Mouse (Mus musculus) macrophage (primary cell): ENCODE measurements around the gene Grin1. TPM values are rescaled to one million over a fixed set of nuclear protein-coding genes. Genes with fewer than 3 reads are reported as not detected.
A peak's percentile ranks its signal among the peaks of the same experiment; 100 is the strongest.
"Not testable (repeated sequence)": the region's sequence is repeated elsewhere in the genome, so short reads cannot be mapped to it uniquely, and the experiment has no call there.

Experiments used
- H3K27ac ChIP-seq: fragments of 350-480 bp; formaldehyde crosslinking; 2 replicates; pipeline ENCODE4 v1.9.0; 2021
- H3K36me3 ChIP-seq: fragments of 350-480 bp; formaldehyde crosslinking; 2 replicates; pipeline ENCODE4 v1.9.0; 2021; ENCODE audit errors: inconsistent target
- H3K4me3 ChIP-seq: fragments of 350-480 bp; formaldehyde crosslinking; 2 replicates; pipeline ENCODE4 v1.9.0; 2021; ENCODE audit errors: inconsistent target
- H3K79me2 ChIP-seq: fragments of 350-480 bp; formaldehyde crosslinking; 2 replicates; pipeline ENCODE4 v1.9.0; 2021; ENCODE audit errors: inconsistent target
- WGBS: methylation state at CpG from one replicate; pipeline ENCODE4 v1.1.7; 2026; ENCODE audit warnings: inconsistent platforms; ENCODE audit not compliant: missing documents; 5-methylcytosine and 5-hydroxymethylcytosine counted together
- polyA plus RNA-seq: library from polyadenylated mRNA; stranded (reverse); fragments of 250-400 nt; gene quantifications from 3 replicates; pipeline ENCODE4 v1.2.4, GENCODE M21; 2018; ENCODE audit warnings: inconsistent platforms

The Grin1 gene
- polyA plus RNA-seq, 1 experiment from 2014 or later = not detected

- Histone ChIP-seq H3K79me2 (peaks cover 46% of the 10 kb centered on the region; the same call in 1 of the 2 replicates), H3K36me3 (no peaks in the 10 kb centered on the region), H3K27ac (no peak overlapping the region), H3K4me3 (peak overlapping the region; percentile 29)
- WGBS = under 1% methylated on average over 63 of the region's 82 CpGs
These were observed 56.0 kb downstream of the Grin1 start for GRCm38 (mm10) chr2:25262795-25263622.

- 1% methylated on average over 39 of the region's 39 CpGs for WGBS
These were observed 56.7 kb downstream of the Grin1 start, which contains the start of gene Tprn for GRCm38 (mm10) chr2:25262291-25262767. Gene Tprn (plus strand): TSS chr2:25262618.

GRCm38 (mm10) chr2:25261870-25262269 is 57.1 kb downstream of the Grin1 start:
- Histone ChIP-seq H3K27ac (peak overlapping the region; percentile 32), H3K79me2 (peaks cover 35% of the 10 kb centered on the region; the same call in 1 of the 2 replicates), H3K4me3 (peak overlapping the region; percentile 23; the same call in 1 of the 2 replicates), H3K36me3 (no peaks in the 10 kb centered on the region)
- WGBS = 53% methylated on average over 10 of the region's 12 CpGs

More at GRCm38 (mm10) chr2:25262291-25262767, 56.7 kb downstream of the Grin1 start, which contains the start of gene Tprn:
- Histone ChIP-seq H3K4me3 (peak within 1 kb of the TSS; percentile 29), H3K27ac (peak within 1 kb of the TSS; percentile 32), H3K79me2 (peaks cover 39% of the 10 kb centered on the region; the same call in 1 of the 2 replicates), H3K36me3 (no peaks in the 10 kb centered on the region)

GRCm38 (mm10) chr2:25258887-25259286 is 60.1 kb downstream of the Grin1 start:
- H3K79me2 ChIP-seq = peaks cover 24% of the 10 kb centered on the region; the same call in 1 of the 2 replicates
- WGBS = 69% methylated on average over 2 of the region's 2 CpGs
- H3K36me3 ChIP-seq = no peaks in the 10 kb centered on the region
- H3K4me3 ChIP-seq = no peak overlapping the region
- no peak overlapping the region for H3K27ac ChIP-seq

- 72% methylated on average over 2 of the region's 5 CpGs for WGBS
- not testable (repeated sequence) for H3K36me3 ChIP-seq, H3K4me3 ChIP-seq, H3K27ac ChIP-seq
- peaks cover 19% of the 10 kb centered on the region; the same call in 1 of the 2 replicates for H3K79me2 ChIP-seq
These were observed 61.7 kb downstream of the Grin1 start for GRCm38 (mm10) chr2:25257250-25257649.

GRCm38 (mm10) chr2:25256443-25257109 is 62.4 kb downstream of the Grin1 start:
- Histone ChIP-seq H3K79me2 (peaks cover 19% of the 10 kb centered on the region; the same call in 1 of the 2 replicates), H3K4me3 (peak overlapping the region; percentile 90)
- 36% methylated on average over 10 of the region's 12 CpGs for WGBS
- not testable (repeated sequence) for H3K36me3 ChIP-seq, H3K27ac ChIP-seq

- H3K4me3 ChIP-seq = peak within 1 kb of the TSS; percentile 90
- peaks cover 15% of the 10 kb centered on the region for H3K36me3 ChIP-seq
- WGBS = under 1% methylated on average over 39 of the region's 39 CpGs
- peak within 1 kb of the TSS; percentile 38 for H3K27ac ChIP-seq
- peaks cover 19% of the 10 kb centered on the region; the same call in 1 of the 2 replicates for H3K79me2 ChIP-seq
These were observed 63.7 kb downstream of the Grin1 start, which contains the start of gene Tmem203 for GRCm38 (mm10) chr2:25255284-25255779. Gene Tmem203 (plus strand): TSS chr2:25255439.

- H3K36me3 ChIP-seq = peaks cover 45% of the 10 kb centered on the region
- WGBS = 82% methylated on average over 1 of the region's 1 CpGs
- peaks cover 19% of the 10 kb centered on the region; the same call in 1 of the 2 replicates for H3K79me2 ChIP-seq
- no peak overlapping the region for H3K4me3 ChIP-seq
- H3K27ac ChIP-seq = no peak overlapping the region
These were observed 66.7 kb downstream of the Grin1 start for GRCm38 (mm10) chr2:25252331-25252730.

- 86% methylated on average over 10 of the region's 10 CpGs for WGBS
- no peak within 1 kb of the TSS for H3K4me3 ChIP-seq
- no peaks in the 10 kb centered on the region for H3K79me2 ChIP-seq
- peaks cover 49% of the 10 kb centered on the region for H3K36me3 ChIP-seq
- H3K27ac ChIP-seq = no peak within 1 kb of the TSS
These were observed 72.6 kb downstream of the Grin1 start, which contains the start of gene AL732309.1 for GRCm38 (mm10) chr2:25246183-25247072. Gene AL732309.1 (minus strand): TSS chr2:25246863.

- 92% methylated on average over 4 of the region's 4 CpGs for WGBS
These were observed 74.8 kb downstream of the Grin1 start for GRCm38 (mm10) chr2:25244144-25244543.

GRCm38 (mm10) chr2:25243342-25243741 is 75.6 kb downstream of the Grin1 start:
- 91% methylated on average over 8 of the region's 8 CpGs for WGBS
- Histone ChIP-seq H3K4me3 (no peak overlapping the region), H3K79me2 (no peaks in the 10 kb centered on the region), H3K36me3 (peaks cover 18% of the 10 kb centered on the region; the same call in 1 of the 2 replicates), H3K27ac (no peak overlapping the region)

More at GRCm38 (mm10) chr2:25244144-25244543, 74.8 kb downstream of the Grin1 start:
- Histone ChIP-seq H3K36me3 (peaks cover 26% of the 10 kb centered on the region; the same call in 1 of the 2 replicates), H3K4me3 (no peak overlapping the region), H3K79me2 (no peaks in the 10 kb centered on the region), H3K27ac (no peak overlapping the region)

GRCm38 (mm10) chr2:25242101-25242506 is 76.9 kb downstream of the Grin1 start, which contains the start of the genes Rnf208 and Cysrt1:
Gene Rnf208 (plus strand): TSS chr2:25242255.
Gene Cysrt1 (minus strand): TSS chr2:25242452.
- WGBS = under 1% methylated on average over 47 of the region's 59 CpGs

GRCm38 (mm10) chr2:25241438-25241775 is 77.6 kb downstream of the Grin1 start:
- H3K27ac ChIP-seq = no peak overlapping the region
- 29% methylated on average over 6 of the region's 6 CpGs for WGBS
- peaks cover 2% of the 10 kb centered on the region; the same call in 1 of the 2 replicates for H3K36me3 ChIP-seq
- no peak overlapping the region for H3K4me3 ChIP-seq
- H3K79me2 ChIP-seq = no peaks in the 10 kb centered on the region

More at GRCm38 (mm10) chr2:25242101-25242506, 76.9 kb downstream of the Grin1 start, which contains the start of the genes Rnf208 and Cysrt1:
- peak within 1 kb of the TSS; percentile 15; the same call in 1 of the 2 replicates for H3K4me3 ChIP-seq
- peaks cover 6% of the 10 kb centered on the region; the same call in 1 of the 2 replicates for H3K36me3 ChIP-seq
- no peak within 1 kb of the TSS for H3K27ac ChIP-seq
- no peaks in the 10 kb centered on the region for H3K79me2 ChIP-seq
